Mouse (Mus musculus) forebrain, embryonic 11.5 days (tissue): Measurements from ENCODE around the gene Sez6. TPM values are rescaled to one million over a fixed set of nuclear protein-coding genes. Genes with fewer than 3 reads are reported as not detected.
A peak's percentile ranks its signal among the peaks of the same experiment; 100 is the strongest.

Experiments
- ATAC-seq: fragments of 200-750 bp; cut with Nextera tagmentation; replicated peaks from 2 replicates; pipeline ENCODE4 v1.8.0; 2017; ENCODE audit warnings: moderate TSS enrichment; ENCODE audit not compliant: low FRiP score
- DNase-seq: peaks from one replicate; pipeline ENCODE4 v3.0.0-alpha.2; 2017; ENCODE audit warnings: low spot score
- H3K27ac ChIP-seq: fragments of 300-500 bp; sonication (generic); 2 replicates; pipeline ENCODE4 v1.5.1; 2014; ENCODE audit warnings: low read depth, low read length
- H3K27me3 ChIP-seq: fragments of 300-500 bp; sonication (generic); 2 replicates; pipeline ENCODE4 v1.6.1; 2014; ENCODE audit warnings: mild to moderate bottlenecking, low read length, mixed read lengths; ENCODE audit not compliant: control insufficient read depth, insufficient read depth
- H3K36me3 ChIP-seq: fragments of 300-500 bp; sonication (generic); 2 replicates; pipeline ENCODE4 v1.6.1; 2014; ENCODE audit warnings: mild to moderate bottlenecking, low read length, moderate library complexity, mixed read lengths; ENCODE audit not compliant: control insufficient read depth, insufficient read depth
- H3K4me1 ChIP-seq: fragments of 300-500 bp; sonication (generic); replicated peaks from 2 replicates; pipeline ENCODE4 v1.6.1; 2014; ENCODE audit warnings: low read length, mixed read lengths; ENCODE audit not compliant: control insufficient read depth, insufficient read depth
- H3K4me2 ChIP-seq: fragments of 300-500 bp; sonication (generic); 2 replicates; pipeline ENCODE4 v1.6.1; 2014; ENCODE audit warnings: low read depth, mild to moderate bottlenecking, low read length, moderate library complexity, mixed read lengths; ENCODE audit not compliant: severe bottlenecking
- H3K4me3 ChIP-seq: fragments of 300-500 bp; sonication (generic); 2 replicates; pipeline ENCODE4 v1.5.1; 2014; ENCODE audit warnings: low read depth, low read length
- H3K9ac ChIP-seq: fragments of 300-500 bp; sonication (generic); 2 replicates; pipeline ENCODE4 v1.6.1; 2014; ENCODE audit warnings: low read length
- H3K9me3 ChIP-seq: fragments of 300-500 bp; sonication (generic); 2 replicates; pipeline ENCODE4 v1.6.1; 2016; ENCODE audit warnings: low read length, mixed read lengths; ENCODE audit not compliant: control insufficient read depth
- WGBS: fragments of 180-500 bp; shearing (Covaris S2); extraction: QIAGEN DNeasy Blood & Tissue Kit; methylation state at CpG from one replicate; pipeline ENCODE4 v1.1.7; 2014; 5-methylcytosine and 5-hydroxymethylcytosine counted together
- polyA plus RNA-seq: library from polyadenylated mRNA; unstranded; fragments of >200 nt; fragmentation: Nextera tagmentation; extraction: Ambion mirVana; gene quantifications from 2 replicates; pipeline ENCODE4 v1.2.1, GENCODE M21; 2014

Gene Sez6
- polyA plus RNA-seq, 1 experiment from 2014 or later: 14.3 TPM

- no peaks in the 10 kb centered on the region for H3K36me3 ChIP-seq
- DNase-seq (no peak), ATAC-seq (0 out of 2 replicates have a peak, but pooled peaks have one; percentile 2)
- peak overlapping the region; percentile 93 for H3K27ac ChIP-seq
- no peaks in the 10 kb centered on the region for H3K27me3 ChIP-seq
- 18% methylated on average over 6 of the region's 6 CpGs for WGBS
- H3K9me3 ChIP-seq: no peaks in the 10 kb centered on the region
- H3K4me3 ChIP-seq: peak overlapping the region; percentile 1; the same call in 1 of the 2 replicates
- peak overlapping the region; percentile 51 for H3K9ac ChIP-seq
- H3K4me1 ChIP-seq: peaks cover 48% of the 10 kb centered on the region
- H3K4me2 ChIP-seq: peak overlapping the region; percentile 41
Observed at GRCm38 (mm10) chr11:77893283-77893682, 37.3 kb upstream of the Sez6 start.

DNA sequence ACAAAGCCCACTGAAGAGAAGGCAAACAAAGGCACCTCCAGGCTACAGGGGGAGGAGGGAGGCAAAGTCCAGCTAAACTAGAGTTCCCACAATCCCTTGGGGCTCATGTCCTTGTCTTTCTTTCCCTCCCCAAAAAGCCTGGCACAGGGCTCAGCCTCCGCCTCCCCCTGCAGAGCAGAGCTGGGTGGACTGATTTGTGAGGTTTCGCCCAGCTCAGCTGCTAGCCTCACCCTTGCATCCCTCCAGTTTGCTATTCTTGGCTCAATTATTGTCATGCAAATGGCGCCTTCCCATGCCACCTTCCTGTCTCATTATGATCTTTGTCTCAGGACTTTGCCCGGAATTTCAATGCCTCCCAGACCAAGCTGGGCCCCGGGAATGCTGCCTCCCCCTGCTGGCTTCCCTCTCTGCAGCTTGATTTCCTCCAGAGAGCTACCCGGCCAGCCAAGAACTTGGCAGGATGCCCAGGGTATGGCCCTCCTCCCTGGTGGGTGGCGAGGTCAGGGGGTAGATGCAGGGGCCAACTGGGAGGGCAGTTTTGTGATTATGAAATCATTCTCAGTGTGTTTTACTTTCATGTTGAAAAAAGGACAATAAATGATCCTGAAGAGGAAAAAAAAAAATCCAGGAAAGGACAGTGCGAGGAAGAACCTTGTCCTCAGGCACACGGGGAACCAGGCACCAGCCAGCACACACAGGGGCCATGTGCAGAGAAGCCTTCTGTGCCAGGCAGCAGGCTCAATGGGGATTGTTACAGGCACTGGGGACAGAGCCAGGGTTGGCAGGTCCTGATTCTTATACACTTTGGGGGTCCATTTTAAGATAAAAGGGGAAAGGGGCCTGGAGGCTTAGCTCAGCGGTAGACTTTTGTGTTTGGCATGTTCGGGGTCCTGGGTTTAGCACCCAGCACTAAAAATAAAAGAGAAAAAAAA is 36.5 kb upstream of the Sez6 start, which contains the start of gene Pipox:
Pipox (minus strand) TSS at position 310 of the 932 bp plus-strand sequence.
- Histone ChIP-seq H3K4me1 (peaks cover 48% of the 10 kb centered on the region), H3K36me3 (no peaks in the 10 kb centered on the region), H3K9ac (peak within 1 kb of the TSS; percentile 51), H3K4me2 (peak within 1 kb of the TSS; percentile 41), H3K4me3 (peak within 1 kb of the TSS; percentile 1; the same call in 1 of the 2 replicates), H3K27ac (peak within 1 kb of the TSS; percentile 93), H3K9me3 (no peaks in the 10 kb centered on the region), H3K27me3 (no peaks in the 10 kb centered on the region)
- DNase-seq (peak; percentile 95), ATAC-seq (peak; percentile 92)
- WGBS: 5% methylated on average over 11 of the region's 11 CpGs

- Histone ChIP-seq H3K9me3 (no peaks in the 10 kb centered on the region), H3K9ac (no peak overlapping the region), H3K36me3 (no peaks in the 10 kb centered on the region), H3K27me3 (no peaks in the 10 kb centered on the region), H3K4me3 (no peak overlapping the region), H3K4me1 (peaks cover 48% of the 10 kb centered on the region), H3K4me2 (no peak overlapping the region), H3K27ac (peak overlapping the region; percentile 93; the same call in 1 of the 2 replicates)
- DNase-seq: no peak
- ATAC-seq: no peak
- 75% methylated on average over 2 of the region's 2 CpGs for WGBS
Observed at GRCm38 (mm10) chr11:77894967-77895366, 35.6 kb upstream of the Sez6 start.

DNA sequence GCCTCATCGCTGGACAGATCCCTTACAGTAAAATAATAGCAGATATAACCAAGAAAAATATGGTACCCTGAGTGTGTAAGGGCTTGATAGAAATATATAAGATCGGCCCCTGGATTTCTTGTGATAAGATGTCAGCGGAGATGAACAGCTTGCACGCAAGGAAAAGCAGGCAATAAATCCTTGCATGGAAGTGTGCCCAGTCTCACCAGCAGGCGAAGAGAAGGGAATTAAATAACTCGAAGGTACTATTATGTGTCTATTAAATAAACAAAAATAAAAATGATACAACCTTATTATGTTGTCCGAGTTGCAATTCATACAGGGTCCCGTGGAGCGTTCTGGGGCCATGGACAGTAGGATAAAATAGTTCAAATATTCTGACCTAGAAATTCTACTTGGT is 34.6 kb upstream of the Sez6 start:
- DNase-seq (no peak), ATAC-seq (no peak)
- 82% methylated on average over 9 of the region's 9 CpGs for WGBS
- peak overlapping the region; percentile 44; the same call in 1 of the 2 replicates for H3K4me2 ChIP-seq
- peak overlapping the region; percentile 66; the same call in 1 of the 2 replicates for H3K27ac ChIP-seq
- no peaks in the 10 kb centered on the region for H3K9me3 ChIP-seq
- H3K4me3 ChIP-seq: no peak overlapping the region
- no peak overlapping the region for H3K9ac ChIP-seq
- H3K36me3 ChIP-seq: no peaks in the 10 kb centered on the region
- peaks cover 41% of the 10 kb centered on the region for H3K4me1 ChIP-seq
- no peaks in the 10 kb centered on the region for H3K27me3 ChIP-seq

GRCm38 (mm10) chr11:77896480-77896819 is 34.1 kb upstream of the Sez6 start:
- Histone ChIP-seq H3K27me3 (no peaks in the 10 kb centered on the region), H3K4me1 (peaks cover 41% of the 10 kb centered on the region), H3K4me2 (peak overlapping the region; percentile 44), H3K4me3 (no peak overlapping the region), H3K36me3 (no peaks in the 10 kb centered on the region), H3K9me3 (no peaks in the 10 kb centered on the region), H3K9ac (peak overlapping the region; percentile 43; the same call in 1 of the 2 replicates), H3K27ac (peak overlapping the region; percentile 66)
- 21% methylated on average over 6 of the region's 6 CpGs for WGBS
- ATAC-seq (no peak), DNase-seq (no peak)

DNA sequence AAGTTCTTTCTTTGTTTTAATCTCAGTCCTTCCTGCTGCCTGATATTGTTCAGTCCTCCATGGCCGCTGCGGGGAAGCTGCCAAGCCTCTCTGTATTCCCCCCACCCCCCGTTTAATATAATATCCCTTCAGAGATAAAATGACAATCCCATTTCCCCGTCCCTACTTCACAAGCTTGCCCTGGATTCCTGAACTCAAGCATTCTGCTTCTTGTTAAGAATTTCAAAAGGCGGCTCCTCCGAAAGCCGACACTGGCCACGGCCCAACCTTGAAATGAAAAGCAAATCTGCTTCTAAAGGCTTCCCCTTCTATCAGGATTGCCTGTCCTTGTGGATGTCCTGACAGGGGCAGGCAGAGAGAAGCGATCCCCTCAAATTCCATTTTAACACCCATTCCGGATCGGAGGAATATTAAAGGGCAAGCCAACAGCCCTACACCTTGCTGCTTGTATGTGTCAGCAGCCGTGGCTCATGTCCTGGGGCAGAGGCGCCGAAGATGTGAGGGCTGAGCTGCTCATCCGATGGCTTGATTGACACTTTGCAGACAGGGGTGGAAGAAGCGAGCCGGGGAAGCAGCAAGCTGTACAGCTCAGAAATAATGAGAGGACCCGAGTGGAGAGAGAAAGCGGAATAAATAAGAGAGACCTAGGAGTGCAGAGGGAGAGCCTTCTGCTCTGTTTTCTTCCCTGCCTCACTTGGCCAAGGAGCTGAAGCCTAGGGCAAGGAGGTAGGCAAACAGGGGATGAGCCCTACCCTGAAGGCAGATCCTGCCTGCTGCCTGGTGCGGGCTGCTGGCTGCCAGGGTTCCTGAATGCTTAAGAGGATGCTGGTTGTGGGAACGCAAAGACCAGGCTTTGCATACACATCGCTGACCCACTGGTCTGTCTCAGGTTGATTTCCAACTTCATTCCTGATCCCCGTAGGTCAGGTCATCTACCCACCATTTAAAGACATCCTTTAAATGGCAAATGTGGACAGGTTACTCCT is 33.5 kb upstream of the Sez6 start:
- Histone ChIP-seq H3K9ac (peak overlapping the region; percentile 43), H3K9me3 (no peaks in the 10 kb centered on the region), H3K36me3 (no peaks in the 10 kb centered on the region), H3K4me3 (peak overlapping the region; percentile 14; the same call in 1 of the 2 replicates), H3K4me2 (peak overlapping the region; percentile 44), H3K27me3 (no peaks in the 10 kb centered on the region), H3K27ac (peak overlapping the region; percentile 66), H3K4me1 (peaks cover 38% of the 10 kb centered on the region)
- 8% methylated on average over 23 of the region's 23 CpGs for WGBS
- ATAC-seq (no peak), DNase-seq (peak; percentile 61)

DNA sequence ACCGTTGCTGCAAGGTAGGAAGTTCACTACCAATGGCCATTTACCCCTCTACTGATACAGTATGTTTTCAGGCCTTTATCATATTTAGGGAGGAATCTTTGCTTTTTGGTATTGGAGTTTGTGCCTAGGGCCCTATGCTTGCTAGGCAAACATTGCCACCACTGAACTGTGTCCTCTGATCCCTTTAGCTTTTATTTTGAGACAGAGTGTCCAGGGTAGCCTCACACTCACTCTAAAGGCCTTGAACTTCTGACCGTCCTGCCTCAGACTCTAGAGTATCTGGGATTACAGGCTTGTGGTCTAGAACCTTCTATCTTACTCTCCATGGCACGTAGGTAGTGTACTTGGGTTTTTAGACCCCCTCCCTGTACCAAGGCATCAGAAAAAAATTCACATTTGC is 30.4 kb upstream of the Sez6 start:
- Histone ChIP-seq H3K4me1 (peaks cover 24% of the 10 kb centered on the region), H3K4me2 (no peak overlapping the region), H3K9ac (no peak overlapping the region), H3K36me3 (no peaks in the 10 kb centered on the region), H3K27ac (no peak overlapping the region), H3K4me3 (no peak overlapping the region), H3K27me3 (no peaks in the 10 kb centered on the region), H3K9me3 (no peaks in the 10 kb centered on the region)
- ATAC-seq (no peak), DNase-seq (no peak)
- WGBS: 88% methylated on average over 3 of the region's 3 CpGs

DNA sequence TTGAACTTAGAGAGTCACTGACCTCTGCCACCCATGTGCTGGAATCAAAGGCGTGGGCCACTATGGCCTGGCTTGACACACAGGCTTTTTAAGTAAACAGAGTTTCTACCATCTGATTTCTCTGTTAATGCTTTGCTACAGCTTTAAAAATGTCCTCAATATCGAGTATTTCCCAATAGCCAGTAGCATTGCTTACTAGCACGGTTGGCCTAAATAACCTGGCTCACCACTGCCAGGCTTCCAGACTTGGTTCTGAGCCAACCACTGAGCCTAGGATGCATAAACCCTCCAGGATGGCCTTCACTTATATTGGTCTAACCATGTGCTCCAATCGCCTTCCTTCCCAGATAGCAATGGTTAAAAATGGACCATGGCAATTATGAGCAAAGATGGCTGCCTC is 29.9 kb upstream of the Sez6 start:
- Histone ChIP-seq H3K27me3 (no peaks in the 10 kb centered on the region), H3K4me1 (peaks cover 24% of the 10 kb centered on the region), H3K27ac (no peak overlapping the region), H3K4me3 (no peak overlapping the region), H3K9ac (no peak overlapping the region), H3K4me2 (no peak overlapping the region), H3K36me3 (no peaks in the 10 kb centered on the region), H3K9me3 (no peaks in the 10 kb centered on the region)
- WGBS: 88% methylated on average over 4 of the region's 4 CpGs
- no peak for ATAC-seq
- no peak for DNase-seq
